Mouse (Mus musculus) heart, postnatal 10 days (tissue): ENCODE data around the gene Egln2. TPM values are rescaled to one million over a fixed set of nuclear protein-coding genes. Genes with fewer than 3 reads are reported as not detected.
A peak's percentile ranks its signal among the peaks of the same experiment; 100 is the strongest.

ENCODE experiments used
- DNase-seq, 2 experiments: peaks; one replicate each; pipeline ENCODE4 v3.0.0; 2021
- intact Hi-C: fragments of 180-260 bp; cut with DNase I; formaldehyde crosslinking; loops from one replicate; pipeline ENCODE4 v1.15.1; 2025
- total RNA-seq, 2 experiments: library from RNA; stranded (reverse); gene quantifications; 2 replicates each; pipeline ENCODE4 v1.2.3; 2021

Egln2 gene
- total RNA-seq, 2 experiments from 2014 or later: 57.9 to 59.4 TPM

DNA sequence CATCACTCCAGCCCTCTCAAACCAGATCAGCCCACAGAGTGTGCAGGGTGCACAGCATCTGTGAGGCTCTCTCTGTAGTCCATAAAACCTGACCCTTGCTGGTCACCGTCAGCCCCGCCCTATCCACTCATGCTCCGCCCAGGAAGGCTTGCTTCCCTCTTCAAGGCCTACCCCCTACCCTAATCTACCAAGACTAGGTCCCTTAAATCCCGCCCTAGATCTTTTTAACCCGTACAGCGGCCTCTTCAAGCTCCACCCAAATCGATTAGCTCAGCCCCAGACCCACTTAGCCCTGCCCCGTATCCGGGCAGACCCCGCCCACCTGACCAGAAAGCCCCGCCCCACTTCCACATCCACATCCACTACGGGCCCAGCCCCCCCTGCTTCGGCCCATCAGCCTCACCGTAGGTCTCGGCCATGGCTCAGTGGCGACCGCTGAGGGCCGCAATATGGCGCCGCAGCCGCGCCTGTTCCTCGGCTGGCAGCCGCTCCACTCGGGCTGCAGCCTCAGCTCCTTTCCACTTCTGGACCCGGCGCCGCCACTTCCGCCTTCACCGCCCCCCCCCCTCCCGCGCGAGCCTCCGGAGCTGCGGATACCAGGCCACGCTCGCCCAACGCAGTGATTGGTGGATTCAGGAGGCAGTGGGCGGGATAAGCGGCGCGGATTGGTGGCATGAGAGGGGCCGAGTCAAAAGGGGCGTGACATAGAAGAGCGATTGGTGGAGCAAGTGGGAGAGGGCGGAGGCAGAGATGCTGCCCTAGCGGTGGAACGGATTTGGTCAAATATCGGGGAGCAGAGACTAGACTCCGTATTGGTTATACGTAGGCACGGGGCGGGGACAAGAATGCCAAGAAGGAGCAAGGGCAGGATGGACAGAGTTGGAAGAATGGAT is 12.0 kb upstream of the Egln2 start, which contains the start of gene Rab4b:
Rab4b (minus strand) TSS at position 573 of the 893 bp plus-strand sequence.
- DNase-seq: peak; percentile 99 to 100
- intact Hi-C loops: no loop called here

DNA sequence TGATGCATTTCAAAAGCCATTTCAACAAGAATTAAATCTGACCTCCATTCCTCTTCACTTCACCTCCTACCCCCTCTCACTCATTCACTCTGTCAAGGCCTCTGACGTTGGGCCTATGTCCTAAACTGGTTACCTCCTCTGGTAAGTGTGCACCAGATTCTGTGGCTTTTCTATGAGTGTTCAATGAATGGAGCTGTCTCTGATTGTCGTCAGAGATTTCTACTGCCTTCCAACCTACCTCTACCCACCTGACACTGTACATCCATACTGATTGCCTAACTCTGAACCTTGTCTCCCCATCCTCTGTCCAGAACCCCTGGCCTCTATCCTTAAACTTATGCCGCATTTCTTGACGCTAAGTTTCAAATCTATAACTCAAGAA is 11.3 kb upstream of the Egln2 start:
- intact Hi-C loops: no loop called here
- DNase-seq: no peak

DNA sequence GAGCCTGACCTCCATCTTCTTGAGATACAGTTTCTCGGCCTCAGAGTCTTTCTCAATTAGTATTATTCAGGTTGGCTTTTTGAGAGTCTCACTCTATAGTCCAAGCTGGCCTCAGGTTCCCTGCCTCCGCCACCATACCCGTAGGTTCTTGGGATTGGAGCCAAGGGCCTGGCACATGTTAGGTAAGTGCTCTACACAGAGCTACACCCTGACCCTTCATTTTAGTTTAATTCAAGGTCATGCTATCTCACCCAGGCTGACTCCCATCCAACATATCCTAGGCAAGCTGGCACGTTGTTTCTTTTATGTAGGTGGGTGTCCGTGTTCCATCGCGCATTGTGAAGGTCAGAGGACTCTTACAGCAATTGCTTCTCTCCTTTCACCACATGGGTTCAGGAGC is 8.3 kb upstream of the Egln2 start:
- DNase-seq: no peak
- intact Hi-C loops: no loop called here

GRCm38 (mm10) chr7:27174496-27174895 is 7.9 kb upstream of the Egln2 start:
- intact Hi-C loops: no loop called here

DNA sequence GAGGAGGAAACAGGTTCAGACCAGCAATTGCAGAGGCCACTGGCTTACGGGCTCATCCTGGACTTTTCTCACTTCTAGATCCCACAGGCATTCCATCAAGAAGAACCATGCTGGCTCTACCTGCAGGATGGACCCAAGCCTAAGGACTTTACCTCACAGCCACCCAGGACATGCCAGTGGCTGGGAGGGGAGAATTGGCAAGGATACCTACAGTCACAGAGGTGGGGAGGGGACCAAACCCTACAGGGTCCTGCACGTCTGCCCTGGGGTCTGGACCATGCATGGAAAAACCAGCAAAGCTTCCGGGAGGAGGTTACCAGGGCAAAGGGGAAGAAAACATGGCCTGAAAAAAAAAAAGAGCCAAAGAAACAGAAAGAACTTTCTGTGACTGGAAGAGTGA is 4.4 kb upstream of the Egln2 start:
- intact Hi-C loops: no loop called here
- DNase-seq: no peak

More at GRCm38 (mm10) chr7:27174496-27174895, 7.9 kb upstream of the Egln2 start:
- no peak for DNase-seq

GRCm38 (mm10) chr7:27168371-27168770 is 1.8 kb upstream of the Egln2 start:
- intact Hi-C loops: loop anchor here (10.0 kb wide), 1 partner anchor 306 kb away; the partner anchor contains the start of gene Sertad3
- no peak for DNase-seq

DNA sequence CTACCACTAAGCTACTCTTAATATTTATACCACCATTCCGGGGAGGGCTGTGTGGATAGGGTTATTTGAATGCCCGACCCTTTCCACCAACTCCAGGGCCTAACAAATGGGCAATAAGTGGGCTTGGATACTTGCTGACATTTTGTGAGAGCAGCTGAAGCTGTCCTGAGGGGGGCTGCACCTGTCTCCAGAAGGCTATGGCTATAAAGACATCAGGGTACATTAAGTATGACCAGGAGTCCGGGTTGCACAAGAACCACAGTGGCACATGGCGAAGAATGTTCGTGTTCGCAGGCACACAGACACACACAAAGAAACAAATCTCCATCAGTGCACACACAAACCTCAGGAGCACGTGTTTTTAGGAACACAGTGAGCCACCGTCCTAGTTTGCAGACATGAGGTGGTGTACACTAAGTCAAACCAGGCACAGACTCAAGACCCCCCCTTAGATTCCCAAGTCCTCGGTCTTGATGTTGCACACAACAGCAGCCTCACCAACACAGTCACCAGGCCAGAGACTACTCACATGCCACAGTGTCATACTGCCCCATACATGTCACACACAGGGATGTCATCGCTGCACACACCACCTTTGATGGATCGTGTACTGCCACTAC is 983 bp upstream of the Egln2 start:
- DNase-seq: no peak
- intact Hi-C loops: loop anchor here (2.0 to 10.0 kb wide), 2 partner anchors 61 to 307 kb away; partner anchors contain the start of genes Itpkc and Sertad3

GRCm38 (mm10) chr7:27166229-27166613 is 381 bp downstream of the Egln2 start:
- intact Hi-C loops: loop anchor here (2.0 to 10.0 kb wide), 2 partner anchors 63 to 309 kb away; partner anchors contain the start of genes Itpkc and Sertad3
- DNase-seq: peak; percentile 91 to 92

GRCm38 (mm10) chr7:27165696-27166095 is 906 bp downstream of the Egln2 start:
- no peak for DNase-seq
- intact Hi-C loops: loop anchor here (2.0 to 10.0 kb wide), 2 partner anchors 63 to 309 kb away; partner anchors contain the start of genes Itpkc and Sertad3

- intact Hi-C loops: loop anchor here (10.0 kb wide), 1 partner anchor 310 kb away; the partner anchor contains the start of gene Sertad3
- DNase-seq: no peak
Measured at GRCm38 (mm10) chr7:27165007-27165655, 1.5 kb downstream of the Egln2 start.

DNA sequence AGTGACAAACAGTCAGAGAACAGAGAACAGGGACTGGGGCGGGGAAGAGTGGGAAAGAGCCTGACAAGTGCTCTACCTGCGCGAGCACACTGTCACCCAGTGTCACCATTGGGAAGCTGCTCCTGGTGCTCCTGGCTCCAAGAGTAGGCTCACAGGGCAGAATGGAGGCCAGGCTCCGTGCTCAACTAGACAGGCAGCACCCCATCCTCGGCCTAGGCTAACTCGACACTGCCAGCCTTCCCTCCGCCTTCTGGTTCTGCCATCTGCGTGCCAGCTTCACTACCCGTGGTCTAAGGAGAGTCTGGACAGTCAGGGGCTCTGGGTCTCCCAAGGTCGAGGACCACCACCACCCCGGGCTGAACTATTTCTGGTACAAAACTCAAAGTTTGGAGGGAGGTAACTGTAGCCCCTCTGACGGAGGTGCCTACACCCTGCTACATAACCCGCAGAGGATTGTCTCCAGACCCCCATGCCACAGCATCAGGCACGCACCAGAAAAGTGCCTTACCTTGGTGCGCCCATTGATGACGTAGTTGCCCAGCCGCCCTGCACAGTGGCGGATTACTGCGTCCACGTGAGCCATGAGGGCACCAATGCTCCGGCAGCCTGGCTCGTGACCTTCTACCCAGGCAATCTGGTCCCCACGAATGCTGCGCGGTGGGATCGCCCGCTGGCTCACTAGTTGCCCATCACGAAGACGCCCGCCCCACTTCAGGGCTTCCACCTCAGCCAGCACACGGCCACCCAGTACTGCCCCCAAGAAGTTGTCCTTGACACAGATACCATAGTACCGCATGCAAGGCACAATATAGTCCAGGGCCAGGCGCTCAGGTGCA is 2.3 kb downstream of the Egln2 start:
- DNase-seq: no peak
- intact Hi-C loops: loop anchor here (5.0 to 10.0 kb wide), 2 partner anchors 168 to 310 kb away; partner anchors contain the start of gene Sertad3

DNA sequence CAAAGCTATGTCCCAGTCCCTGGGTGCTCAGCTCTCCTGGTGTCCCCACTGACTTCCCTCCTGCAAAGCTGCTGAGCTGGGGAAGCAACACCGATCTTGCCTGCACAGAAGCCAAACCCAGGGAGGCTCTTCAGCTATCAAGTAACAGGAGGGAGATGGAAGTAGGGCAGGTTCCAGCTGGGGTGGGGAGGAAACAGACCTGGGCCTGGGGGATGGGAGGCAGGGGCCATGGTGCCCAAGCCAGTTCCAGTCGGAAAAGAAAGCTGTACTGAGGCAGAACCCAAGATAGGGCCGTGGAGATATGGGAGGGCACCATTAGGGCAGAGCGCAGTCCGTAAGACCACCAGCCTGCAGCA is 3.2 kb downstream of the Egln2 start:
- DNase-seq: no peak
- intact Hi-C loops: loop anchor here (5.0 to 10.0 kb wide), 2 partner anchors 169 to 311 kb away; partner anchors contain the start of gene Sertad3

DNA sequence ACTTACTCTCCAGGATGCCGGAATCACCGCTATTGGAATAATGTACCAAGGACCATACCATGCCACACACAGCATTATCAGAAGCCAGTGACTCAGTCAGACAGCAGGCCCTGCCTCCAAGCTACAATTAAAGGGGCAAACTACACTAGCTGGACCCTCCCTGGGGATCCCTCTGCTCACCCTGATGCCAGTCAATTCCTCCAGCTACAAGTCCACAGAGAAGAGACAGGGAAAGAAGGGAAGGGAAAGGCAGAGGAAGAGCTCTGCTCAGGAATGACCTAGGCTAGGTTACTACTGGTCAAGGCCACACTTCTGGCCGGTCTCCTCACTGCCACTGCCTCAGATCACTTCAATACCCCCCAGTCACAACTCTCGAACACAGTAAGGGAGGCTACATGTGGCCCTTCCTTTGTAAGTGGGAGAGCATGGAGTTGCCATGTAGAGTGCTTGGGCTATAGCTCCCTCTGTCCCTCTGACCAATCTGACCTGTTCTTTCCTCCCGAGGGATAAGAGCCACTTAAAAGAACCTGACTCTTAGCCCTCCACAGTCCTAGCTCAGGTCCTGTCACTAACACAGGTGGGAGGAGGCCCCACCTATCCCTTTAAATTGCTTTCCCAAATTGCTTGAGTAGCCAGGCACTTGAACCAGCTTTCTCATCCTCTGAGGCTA is 3.7 kb downstream of the Egln2 start:
- DNase-seq: no peak
- intact Hi-C loops: loop anchor here (5.0 to 10.0 kb wide), 2 partner anchors 169 to 312 kb away; partner anchors contain the start of gene Sertad3

- no peak for DNase-seq
- intact Hi-C loops: loop anchor here (5.0 to 10.0 kb wide), 2 partner anchors 171 to 313 kb away; partner anchors contain the start of gene Sertad3
Measured at GRCm38 (mm10) chr7:27161744-27162143, 4.9 kb downstream of the Egln2 start.

DNA sequence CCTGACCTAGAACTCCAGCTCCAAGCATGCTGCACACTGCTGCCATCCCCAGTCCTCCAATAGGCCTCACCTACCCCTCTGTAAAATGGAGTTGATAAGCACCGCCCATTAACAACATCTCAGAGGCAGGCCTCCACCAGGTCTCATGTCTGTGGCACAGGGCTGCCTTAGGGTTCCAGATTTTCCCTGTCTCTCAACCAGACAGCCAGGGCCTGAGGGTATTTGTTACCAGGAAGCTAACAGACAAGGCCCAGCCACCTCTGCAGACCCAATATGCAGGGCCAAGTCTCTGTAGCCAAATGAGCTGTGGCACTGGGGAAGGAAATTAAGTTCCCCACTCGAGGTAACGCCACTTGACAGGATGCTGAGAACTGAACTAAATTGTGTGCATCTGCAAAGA is 5.7 kb downstream of the Egln2 start:
- intact Hi-C loops: loop anchor here (5.0 to 10.0 kb wide), 2 partner anchors 171 to 314 kb away; partner anchors contain the start of gene Sertad3
- no peak for DNase-seq

DNA sequence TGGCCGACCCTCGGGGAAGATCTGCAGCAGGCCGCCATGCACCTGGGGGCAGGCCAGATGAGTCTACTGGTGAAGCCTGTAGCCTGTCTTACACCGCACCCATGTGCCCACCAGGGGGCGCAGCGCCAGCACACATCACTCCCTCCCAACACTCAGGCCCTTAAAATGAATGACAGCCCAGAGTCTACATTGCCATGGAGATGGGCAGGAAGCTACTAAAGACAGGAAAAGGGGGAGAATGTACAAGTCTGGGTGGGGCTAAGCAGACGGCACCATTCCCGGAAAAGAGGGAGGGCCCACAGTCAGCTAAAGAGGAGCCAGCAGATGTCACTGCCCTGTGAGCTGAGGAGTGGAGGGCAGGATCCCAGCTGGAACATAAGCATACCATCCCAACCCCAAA is 6.7 kb downstream of the Egln2 start:
- intact Hi-C loops: loop anchor here (5.0 to 10.0 kb wide), 2 partner anchors 172 to 315 kb away; partner anchors contain the start of gene Sertad3
- peak; percentile 88 to 91 for DNase-seq

DNA sequence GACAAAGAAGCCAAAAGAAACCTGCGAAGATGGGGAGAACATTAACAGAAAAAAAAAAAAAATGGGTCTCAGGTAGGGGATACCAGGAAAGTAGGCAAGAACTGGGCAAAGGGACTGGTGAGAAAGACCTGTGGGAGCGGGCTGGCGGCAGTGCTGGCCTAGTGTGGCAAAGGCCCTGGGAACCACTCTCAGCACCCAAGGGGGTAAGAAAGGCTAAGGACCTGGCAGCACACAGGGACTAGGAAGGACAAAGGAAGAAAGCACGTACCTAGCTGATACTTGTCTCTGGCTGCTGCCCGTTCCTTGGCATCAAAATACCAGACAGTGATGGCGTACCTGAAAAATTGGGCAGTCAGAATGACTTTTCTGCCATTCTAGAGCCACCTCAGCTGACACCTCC is 7.3 kb downstream of the Egln2 start:
- intact Hi-C loops: no loop called here
- DNase-seq: no peak

- intact Hi-C loops: no loop called here
Measured at GRCm38 (mm10) chr7:27158171-27158570, 8.4 kb downstream of the Egln2 start.

DNA sequence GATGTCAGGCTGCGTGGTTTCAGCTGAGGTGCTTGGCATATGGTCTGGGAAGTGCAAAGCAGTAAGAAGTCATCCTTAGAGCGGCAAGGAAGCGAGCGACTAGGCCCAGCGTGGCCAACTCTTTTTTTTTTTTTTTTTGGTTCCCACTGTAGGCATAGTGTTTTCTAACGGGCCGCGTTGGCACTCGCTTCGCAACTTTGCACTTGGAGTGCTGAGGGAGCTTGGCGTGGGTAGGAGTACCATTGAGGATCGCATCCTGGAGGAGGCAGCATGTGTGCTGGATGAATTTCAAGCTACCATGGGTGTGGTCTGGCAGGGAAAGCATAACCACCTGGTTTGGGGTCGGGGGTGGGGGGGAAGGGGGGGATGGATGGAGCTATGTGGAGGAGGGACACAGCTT is 10.6 kb downstream of the Egln2 start:
- no peak for DNase-seq
- intact Hi-C loops: no loop called here

More at GRCm38 (mm10) chr7:27158171-27158570, 8.4 kb downstream of the Egln2 start:
- no peak for DNase-seq
